Comparison of ENCODE assay signal across 10 mouse cellular contexts in the genomic region with DNA sequence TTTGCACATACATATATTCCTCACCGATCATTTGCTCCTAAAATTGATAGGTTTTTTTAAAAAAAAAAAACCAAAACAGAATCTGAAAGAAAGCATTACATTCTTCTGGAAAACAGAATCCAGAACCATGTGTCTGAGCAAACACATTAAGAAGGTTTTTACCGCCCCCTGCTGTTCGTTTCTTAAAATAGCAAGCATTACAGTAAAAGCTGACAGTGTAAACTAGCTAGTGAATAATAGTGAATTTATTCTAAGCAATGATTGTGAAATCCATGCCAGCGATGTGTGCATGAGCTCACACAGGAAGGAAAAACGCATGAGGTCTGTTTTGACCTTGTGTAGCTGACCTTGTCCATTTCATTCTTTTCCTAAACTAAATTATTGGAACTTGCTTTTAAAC. TPM values are rescaled to one million over a fixed set of nuclear protein-coding genes. Genes with fewer than 3 reads are reported as not detected.
A peak's percentile ranks its signal among the peaks of the same experiment; 100 is the strongest.
DNase-seq lines count a peak whose midpoint lies in the region; ATAC-seq and TF ChIP-seq lines count a peak whose summit lies in the region.
"Had no signal": no experiment of that assay in that cellular context is flagged by ENCODE, and none has a peak within 500 bp of the region (broad histone marks: within the 10 kb centered on the region; RNA-seq: fewer than 3 reads in every experiment).

No protein-coding gene starts in this region.

- DNase-seq in kidney, adult 2 months = peak; percentile 71
- DNase-seq in brain, embryonic 18.5 days (ENCODE audit: low read depth, low spot score) = peak; percentile 51
- peak; percentile 57 to 72 for DNase-seq in heart, postnatal 14 days
- peak; percentile 18 to 81 for DNase-seq in layer of hippocampus, postnatal 14 days (ENCODE audit: low spot score in 2 of 2)
- DNase-seq: liver, embryonic 13.5 days had no signal

- no peaks in the 10 kb centered on the region for H3K4me1 ChIP-seq in kidney, adult 2 months (ENCODE audit: control insufficient read depth, insufficient read depth, low read length)
- peaks cover 7% of the 10 kb centered on the region; the same call in 1 of the 2 replicates for H3K4me1 ChIP-seq in kidney, embryonic 15.5 days
- peaks cover 11% of the 10 kb centered on the region for H3K4me1 ChIP-seq in E14TG2a.4 (replicated peaks; ENCODE audit: low read depth, low read length)
- H3K4me1 ChIP-seq in midbrain, embryonic 13.5 days (replicated peaks) = no peaks in the 10 kb centered on the region
- H3K4me1 ChIP-seq: embryonic facial prominence, embryonic 12.5 days had no signal

- no peak overlapping the region for H3K9ac ChIP-seq in kidney, embryonic 15.5 days
- H3K9ac ChIP-seq in midbrain, embryonic 13.5 days (replicated peaks) = no peak overlapping the region
- H3K9ac ChIP-seq: embryonic facial prominence, embryonic 12.5 days; liver, embryonic 13.5 days had no signal

- no peak overlapping the region for H3K4me3 ChIP-seq in kidney, adult 2 months (ENCODE audit: insufficient read depth, low read depth, low read length)
- H3K4me3 ChIP-seq in kidney, embryonic 15.5 days (replicated peaks) = no peak overlapping the region
- H3K4me3 ChIP-seq in E14TG2a.4 (replicated peaks; ENCODE audit: low read length) = no peak overlapping the region
- no peak overlapping the region for H3K4me3 ChIP-seq in midbrain, embryonic 13.5 days (replicated peaks)
- H3K4me3 ChIP-seq: embryonic facial prominence, embryonic 12.5 days; liver, embryonic 13.5 days had no signal

- intact Hi-C loops in heart, postnatal 14 days (cut with DNase I) = loop anchor here (1.0 to 5.0 kb wide), 3 partner anchors 176 to 353 kb away; no protein-coding TSS in a partner anchor

- no peak overlapping the region for H3K4me2 ChIP-seq in kidney, embryonic 15.5 days
- H3K4me2 ChIP-seq in midbrain, embryonic 13.5 days (replicated peaks) = no peak overlapping the region
- H3K4me2 ChIP-seq: embryonic facial prominence, embryonic 12.5 days; liver, embryonic 13.5 days had no signal

- WGBS in kidney, adult 2 months = 4% methylated on average over 5 of the region's 5 CpGs
- 7% methylated on average over 5 of the region's 5 CpGs for WGBS in kidney, embryonic 15.5 days
- 11% methylated on average over 5 of the region's 5 CpGs for WGBS in midbrain, embryonic 13.5 days

- ATAC-seq in kidney, embryonic 15.5 days (replicated peaks; ENCODE audit: low FRiP score) = no peak
- ATAC-seq in midbrain, embryonic 13.5 days = 0 out of 2 replicates have a peak, but pooled peaks have one; percentile 50
- no peak for ATAC-seq in erythroblast, adult 5-6 weeks (replicated peaks; ENCODE audit: low FRiP score, poor library complexity, severe bottlenecking)

- no peak overlapping the region for H3K27ac ChIP-seq in kidney, adult 2 months (ENCODE audit: insufficient read depth, low read depth, low read length)
- H3K27ac ChIP-seq in kidney, embryonic 15.5 days = no peak overlapping the region
- H3K27ac ChIP-seq in midbrain, embryonic 13.5 days = no peak overlapping the region
- H3K27ac ChIP-seq: embryonic facial prominence, embryonic 12.5 days; liver, embryonic 13.5 days had no signal

- H3K9me3 ChIP-seq in kidney, embryonic 15.5 days (replicated peaks) = no peaks in the 10 kb centered on the region
- H3K9me3 ChIP-seq in E14TG2a.4 (ENCODE audit: low read length) = no peaks in the 10 kb centered on the region
- no peaks in the 10 kb centered on the region for H3K9me3 ChIP-seq in midbrain, embryonic 13.5 days
- H3K9me3 ChIP-seq: embryonic facial prominence, embryonic 12.5 days; liver, embryonic 13.5 days had no signal

- 0 out of 2 replicates have a peak, but pooled peaks have one; percentile 0 for TF ChIP-seq CTCF in kidney, adult 2 months (conservative IDR thresholded peaks at IDR 0.05; ENCODE audit: insufficient read depth, insufficient read length, low read depth, low read length)
- TF ChIP-seq CTCF in E14TG2a.4 (conservative IDR thresholded peaks at IDR 0.05; ENCODE audit: low read length) = peak; percentile 68

- H3K27me3 ChIP-seq in kidney, adult 2 months (replicated peaks; ENCODE audit: control insufficient read depth, insufficient read depth, low read length) = no peaks in the 10 kb centered on the region
- no peaks in the 10 kb centered on the region for H3K27me3 ChIP-seq in kidney, embryonic 15.5 days
- no peaks in the 10 kb centered on the region for H3K27me3 ChIP-seq in E14TG2a.4 (ENCODE audit: insufficient read depth, low read length)
- no peaks in the 10 kb centered on the region for H3K27me3 ChIP-seq in midbrain, embryonic 13.5 days
- H3K27me3 ChIP-seq: embryonic facial prominence, embryonic 12.5 days; liver, embryonic 13.5 days had no signal

- no peak for TF ChIP-seq POLR2A in kidney, adult 2 months (IDR thresholded peaks at IDR 0.05; ENCODE audit: low read depth, low read length)

- H3K36me3 ChIP-seq in kidney, adult 2 months (ENCODE audit: control insufficient read depth, insufficient read depth, low read length) = no peaks in the 10 kb centered on the region
- no peaks in the 10 kb centered on the region for H3K36me3 ChIP-seq in kidney, embryonic 15.5 days
- H3K36me3 ChIP-seq in E14TG2a.4 (ENCODE audit: insufficient read depth, low read length) = no peaks in the 10 kb centered on the region
- no peaks in the 10 kb centered on the region for H3K36me3 ChIP-seq in midbrain, embryonic 13.5 days
- H3K36me3 ChIP-seq: embryonic facial prominence, embryonic 12.5 days; liver, embryonic 13.5 days had no signal

RNA-seq across cellular contexts. Expression of gene Palld, which starts 27.2 kb away (rescaled TPM):
- 37.3 and 47.5 TPM in 2 replicates for polyA plus RNA-seq in kidney, adult 2 months (2012; rRNA removed)
- polyA plus RNA-seq in kidney, embryonic 15.5 days (2015; fragmentation: Nextera tagmentation; extraction: Ambion mirVana) = 62.4 and 76.7 TPM in 2 replicates
- total RNA-seq in heart, postnatal 14 days (2021) = 100 to 1,000 TPM; 263 to 269 TPM
- 1 to 10 TPM; 7.2 to 8.1 TPM for total RNA-seq in layer of hippocampus, postnatal 14 days (2021)
- polyA plus RNA-seq in midbrain, embryonic 13.5 days (2015; fragmentation: Nextera tagmentation; extraction: Ambion mirVana) = 26.9 and 27.6 TPM in 2 replicates
- total RNA-seq in erythroblast, adult 5-6 weeks (2015; ENCODE audit: low replicate concordance) = 0.63 TPM in 1 of 2 replicates, not detected in the other
- total RNA-seq in erythroblast, adult 5-6 weeks (2017; ENCODE audit: low replicate concordance) = 0.68 and 1.1 TPM in 2 replicates

RNA-seq across cellular contexts. Expression of gene Ddx60, which starts 52.6 kb away (rescaled TPM):
- polyA plus RNA-seq in kidney, adult 2 months (2012; rRNA removed) = 0.38 and 0.95 TPM in 2 replicates
- 0.24 and 0.88 TPM in 2 replicates for polyA plus RNA-seq in kidney, embryonic 15.5 days (2015; fragmentation: Nextera tagmentation; extraction: Ambion mirVana)
- 1 to 10 TPM in 1 of 2 experiments, under 1 TPM in 1; 1.00 to 1.7 TPM for total RNA-seq in heart, postnatal 14 days (2021)
- total RNA-seq in layer of hippocampus, postnatal 14 days (2021) = under 1 TPM; 0.18 to 0.26 TPM
- polyA plus RNA-seq in midbrain, embryonic 13.5 days (2015; fragmentation: Nextera tagmentation; extraction: Ambion mirVana) = 0.26 and 0.36 TPM in 2 replicates
- 2.5 and 5.8 TPM in 2 replicates for total RNA-seq in erythroblast, adult 5-6 weeks (2015; ENCODE audit: low replicate concordance)
- total RNA-seq in erythroblast, adult 5-6 weeks (2017; ENCODE audit: low replicate concordance) = 1.8 and 3.2 TPM in 2 replicates

Comparison
In these comparisons a context has a peak if more than half of its experiments do, and no peak if none do; other contexts are left out.
1. RNA of gene Palld, which starts 27.2 kb away (total RNA-seq): 263 to 269 TPM in heart, postnatal 14 days; 7.2 to 8.1 TPM in layer of hippocampus, postnatal 14 days and 0.63 to 1.1 TPM in erythroblast, adult 5-6 weeks; every median in the first group is over 10 times any median in the second.
2. Peak in every context shown above with its lines, with median percentiles within 50 percentile points of each other: DNase-seq.